Mouse (Mus musculus) kidney, adult 2 months (tissue): ENCODE measurements at regions not wholly inside any gene's neighbourhood (a gene's known extent, or its start where the extent isn't known, plus 50 kb on each side); places are given as distances from the start of the nearest gene placed in this dataset.

Experiments
- CTCF ChIP-seq: fragments of 200-500 bp; conservative IDR thresholded peaks from 2 replicates; pipeline ENCODE4 v1.5.1; 2011; ENCODE audit warnings: low read depth, mild to moderate bottlenecking, control low read depth, low read length, moderate library complexity, mixed read lengths; ENCODE audit not compliant: insufficient read depth, insufficient read length
- POLR2A ChIP-seq: fragments of 200-500 bp; IDR thresholded peaks from one replicate; pipeline ENCODE4 v1.6.1; 2011; ENCODE audit warnings: low read depth, low read length, control low read depth

DNA sequence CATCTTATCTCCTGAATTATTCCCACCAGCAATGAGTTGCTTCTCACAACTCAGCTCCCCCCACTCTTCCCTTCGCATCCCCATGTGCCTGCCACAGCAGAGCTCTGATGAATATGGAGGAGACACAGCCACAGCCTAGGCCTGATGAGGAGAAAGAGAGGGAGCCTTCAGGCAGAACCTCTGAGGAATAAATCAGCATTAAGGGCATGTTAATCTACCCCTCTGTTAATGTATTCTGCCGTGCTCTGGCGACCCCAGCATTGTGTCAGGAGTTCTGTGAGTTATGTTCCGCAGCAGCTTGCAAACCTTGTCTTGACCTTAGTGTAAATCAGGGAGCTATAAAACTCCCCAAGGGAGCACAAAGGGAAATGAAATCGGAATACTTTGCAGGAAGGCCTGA lies 104.0 kb upstream of the Nsun2 start:
- TF ChIP-seq CTCF: no peak
- no peak for TF ChIP-seq POLR2A
